Mouse (Mus musculus): ENCODE measurements around the gene Adra1b.

DNA sequence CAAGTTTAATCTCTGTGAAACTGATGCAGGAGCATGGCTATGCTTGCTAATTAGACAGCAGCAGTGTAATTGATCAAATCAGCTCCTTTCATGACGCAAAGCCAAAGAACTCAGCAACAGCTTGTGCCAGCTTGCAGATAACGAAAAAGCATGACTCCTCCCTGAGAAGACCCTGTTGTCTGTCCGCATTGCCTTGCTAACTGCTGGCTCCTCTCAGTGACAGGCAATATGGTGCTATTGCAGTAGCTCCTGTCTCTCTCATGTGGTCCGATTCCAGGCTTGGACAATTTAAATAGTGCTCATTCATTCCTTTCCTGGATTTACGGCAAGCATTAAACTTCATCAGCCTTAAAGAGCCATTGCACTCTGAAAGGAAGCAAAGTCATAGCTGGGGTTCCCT lies 93.3 kb downstream of the Adra1b start:
- TF ChIP-seq CTCF (IDR thresholded peaks at IDR 0.05) (no peak), EP300 (IDR thresholded peaks at IDR 0.05) (no peak)

All from lung, postnatal 0 days (tissue).